Mouse (Mus musculus) v-Abl transformed pro-B cells (cell line): Measurements from ENCODE around the gene Cacna1i.

Experiments used
- in situ Hi-C, 2 experiments: fragments of 400-800 bp; cut with MboI; formaldehyde crosslinking; loops; one replicate each; pipeline ENCODE4 v1.15.1; 2025; ENCODE audit not compliant: unreplicated experiment in 2 of 2

Cacna1i gene

GRCm38 (mm10) chr15:80286851-80287415, at the start of gene Cacna1i:
Cacna1i (plus strand) TSS chr15:80287238.
- in situ Hi-C loops = no loop called here

GRCm38 (mm10) chr15:80248135-80248534, 38.9 kb upstream of the Cacna1i start:
- in situ Hi-C loops = no loop called here

DNA sequence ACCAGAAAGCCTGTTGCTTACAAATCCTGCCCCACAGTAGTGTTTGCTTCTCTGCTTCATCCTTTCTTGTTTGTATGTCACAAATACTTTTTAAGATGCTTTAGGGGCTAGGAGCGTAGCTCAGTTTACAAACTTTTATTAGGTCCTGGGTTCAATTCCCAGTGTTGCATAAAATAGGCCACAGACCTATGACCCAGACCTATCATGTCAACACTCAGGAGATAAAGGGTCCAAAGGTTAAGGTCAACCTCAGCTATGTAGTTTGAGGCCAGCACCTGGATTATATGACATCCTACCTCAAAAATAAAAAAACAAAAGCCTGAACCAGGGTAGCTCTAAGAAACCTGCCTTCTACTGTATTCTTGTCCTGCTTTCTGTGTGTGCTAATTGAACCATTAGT, 38.4 kb upstream of the Cacna1i start:
- in situ Hi-C loops = no loop called here

- in situ Hi-C loops = loop anchor here (25.0 kb wide), 2 partner anchors 688 to 1113 kb away; partner anchors contain the start of genes Adsl (in 1 of the 2) and Slc25a17 (in 1 of the 2)
Measured at GRCm38 (mm10) chr15:80249672-80250071, 37.4 kb upstream of the Cacna1i start.

DNA sequence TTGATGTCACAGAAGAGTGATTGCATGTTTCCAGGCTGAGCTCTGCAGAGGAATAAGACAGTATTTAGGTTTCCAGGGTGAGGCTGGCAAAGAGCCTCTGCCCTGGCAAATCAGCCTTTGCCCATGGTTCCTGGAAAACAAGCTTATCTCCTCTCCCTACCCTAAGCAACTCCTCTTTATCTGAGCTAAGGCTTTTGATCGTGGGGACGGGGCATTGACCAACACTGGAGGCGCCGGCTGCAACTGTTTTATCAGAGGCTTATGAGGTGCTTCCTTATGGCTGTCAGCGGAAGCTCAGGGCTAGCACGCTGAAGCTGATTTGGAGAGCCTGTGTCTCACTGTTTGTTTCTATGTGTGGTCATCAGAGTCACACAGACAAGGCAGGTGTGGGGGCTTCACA, 36.5 kb upstream of the Cacna1i start:
- in situ Hi-C loops = loop anchor here (25.0 kb wide), 2 partner anchors 687 to 1112 kb away; partner anchors contain the start of genes Adsl (in 1 of the 2) and Slc25a17 (in 1 of the 2)

- in situ Hi-C loops = loop anchor here (25.0 kb wide), 2 partner anchors 684 to 1109 kb away; partner anchors contain the start of genes Adsl (in 1 of the 2) and Slc25a17 (in 1 of the 2)
Measured at GRCm38 (mm10) chr15:80253530-80253929, 33.5 kb upstream of the Cacna1i start.

GRCm38 (mm10) chr15:80254207-80254606, 32.8 kb upstream of the Cacna1i start:
- in situ Hi-C loops = loop anchor here (25.0 kb wide), 2 partner anchors 683 to 1108 kb away; partner anchors contain the start of genes Adsl (in 1 of the 2) and Slc25a17 (in 1 of the 2)

DNA sequence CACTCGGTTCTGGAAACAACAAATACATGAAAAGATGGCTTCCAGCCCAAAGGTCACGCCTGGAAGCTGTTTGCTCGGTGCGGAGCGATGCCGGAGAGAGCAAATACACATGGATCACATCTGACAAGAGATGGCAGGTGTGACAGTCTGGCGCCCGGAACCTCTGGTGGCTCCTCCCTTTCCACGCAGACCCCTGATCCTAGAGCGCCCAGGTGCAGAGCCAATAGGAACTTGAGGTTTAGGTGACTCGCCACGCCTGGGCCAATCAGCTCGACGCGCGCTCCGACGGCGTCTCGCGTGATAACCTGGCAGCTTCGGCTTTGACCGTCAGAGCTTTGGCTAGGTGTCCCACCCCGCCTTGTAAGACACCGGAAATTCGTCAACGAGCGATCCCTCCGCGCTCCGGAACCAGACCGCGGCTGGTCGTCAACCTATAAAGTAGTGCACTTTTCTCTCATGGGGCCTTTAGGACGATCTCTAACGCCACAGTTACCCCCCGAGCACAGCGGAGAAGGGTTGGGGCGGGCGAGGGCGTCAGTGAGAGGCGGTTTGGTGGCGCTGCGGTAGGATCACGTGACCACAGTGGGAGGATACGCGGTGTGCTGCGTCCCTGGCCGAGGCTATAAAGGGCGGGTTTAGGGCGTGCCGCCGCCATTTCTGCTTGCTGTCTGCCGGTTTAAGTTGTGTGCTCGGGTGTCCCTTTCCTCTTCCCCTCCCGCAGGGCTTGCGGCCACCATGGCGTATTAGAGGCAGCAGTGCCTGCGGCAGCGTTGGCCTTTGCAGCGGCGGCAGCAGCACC, 32.0 kb upstream of the Cacna1i start, which contains the start of gene Atf4:
Atf4 (plus strand) TSS at position 338 of the 799 bp plus-strand sequence.
- in situ Hi-C loops = loop anchor here (25.0 kb wide), 2 partner anchors 682 to 1107 kb away; partner anchors contain the start of genes Adsl (in 1 of the 2) and Slc25a17 (in 1 of the 2)

DNA sequence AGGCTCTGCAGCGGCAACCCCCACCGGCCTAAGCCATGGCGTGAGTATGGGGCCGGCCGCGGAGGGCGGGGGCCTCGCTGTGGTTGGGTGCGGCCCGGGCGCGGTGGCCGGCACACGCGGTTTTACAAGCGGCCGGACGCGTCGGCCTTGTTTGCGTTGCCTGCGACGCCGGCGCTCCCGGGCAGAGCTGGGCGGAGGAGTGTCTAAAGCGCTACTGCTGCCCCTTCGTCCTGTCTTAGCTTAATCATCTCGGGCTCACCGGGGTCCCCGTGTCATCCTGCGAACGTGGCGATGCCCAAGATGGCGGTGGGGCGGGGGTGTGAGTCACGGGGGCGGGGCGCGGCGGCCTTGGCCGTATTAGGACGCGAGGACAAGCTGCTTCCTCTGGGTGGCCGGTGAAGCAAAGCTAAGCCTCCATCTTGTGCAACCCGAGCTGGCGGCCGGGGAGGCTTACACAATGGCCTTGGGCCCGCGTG, 31.4 kb upstream of the Cacna1i start:
- in situ Hi-C loops = loop anchor here (25.0 kb wide), 2 partner anchors 682 to 1107 kb away; partner anchors contain the start of genes Adsl (in 1 of the 2) and Slc25a17 (in 1 of the 2)

DNA sequence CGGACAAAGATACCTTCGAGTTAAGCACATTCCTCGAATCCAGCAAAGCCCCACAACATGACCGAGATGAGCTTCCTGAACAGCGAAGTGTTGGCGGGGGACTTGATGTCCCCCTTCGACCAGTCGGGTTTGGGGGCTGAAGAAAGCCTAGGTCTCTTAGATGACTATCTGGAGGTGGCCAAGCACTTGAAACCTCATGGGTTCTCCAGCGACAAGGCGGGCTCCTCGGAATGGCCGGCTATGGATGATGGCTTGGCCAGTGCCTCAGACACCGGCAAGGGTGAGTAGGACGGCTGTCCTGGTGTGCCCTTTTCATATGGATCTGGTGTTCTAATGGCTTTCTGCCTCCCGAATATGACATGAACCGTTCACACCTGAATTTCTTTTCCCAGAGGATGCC, 30.8 kb upstream of the Cacna1i start:
- in situ Hi-C loops = loop anchor here (25.0 kb wide), 2 partner anchors 681 to 1106 kb away; partner anchors contain the start of genes Adsl (in 1 of the 2) and Slc25a17 (in 1 of the 2)

DNA sequence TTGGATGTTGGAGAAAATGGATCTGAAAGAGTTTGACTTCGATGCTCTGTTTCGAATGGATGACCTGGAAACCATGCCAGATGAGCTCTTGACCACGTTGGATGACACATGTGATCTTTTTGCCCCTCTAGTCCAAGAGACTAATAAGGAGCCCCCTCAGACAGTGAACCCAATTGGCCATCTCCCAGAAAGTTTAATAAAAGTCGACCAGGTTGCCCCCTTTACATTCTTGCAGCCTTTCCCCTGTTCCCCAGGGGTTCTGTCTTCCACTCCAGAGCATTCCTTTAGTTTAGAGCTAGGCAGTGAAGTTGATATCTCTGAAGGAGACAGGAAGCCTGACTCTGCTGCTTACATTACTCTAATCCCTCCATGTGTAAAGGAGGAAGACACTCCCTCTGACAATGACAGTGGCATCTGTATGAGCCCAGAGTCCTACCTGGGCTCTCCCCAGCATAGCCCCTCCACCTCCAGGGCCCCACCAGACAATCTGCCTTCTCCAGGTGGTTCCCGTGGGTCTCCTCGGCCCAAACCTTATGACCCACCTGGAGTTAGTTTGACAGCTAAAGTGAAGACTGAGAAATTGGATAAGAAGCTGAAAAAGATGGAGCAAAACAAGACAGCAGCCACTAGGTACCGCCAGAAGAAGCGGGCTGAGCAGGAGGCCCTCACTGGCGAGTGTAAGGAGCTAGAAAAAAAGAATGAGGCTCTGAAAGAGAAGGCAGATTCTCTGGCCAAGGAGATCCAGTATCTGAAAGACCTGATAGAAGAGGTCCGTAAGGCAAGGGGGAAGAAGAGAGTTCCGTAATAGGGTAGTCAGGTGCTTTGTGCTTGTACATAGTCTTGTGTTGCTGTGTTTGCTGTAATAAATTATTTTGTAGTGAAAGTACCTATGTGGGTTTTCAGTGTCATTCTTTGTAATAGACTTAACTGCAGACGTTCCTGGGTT, 30.1 kb upstream of the Cacna1i start:
- in situ Hi-C loops = loop anchor here (25.0 kb wide), 2 partner anchors 680 to 1105 kb away; partner anchors contain the start of genes Adsl (in 1 of the 2) and Slc25a17 (in 1 of the 2)

- in situ Hi-C loops = loop anchor here (25.0 kb wide), 2 partner anchors 680 to 1105 kb away; partner anchors contain the start of genes Adsl (in 1 of the 2) and Slc25a17 (in 1 of the 2)
Measured at GRCm38 (mm10) chr15:80257602-80258239, 29.3 kb upstream of the Cacna1i start.

DNA sequence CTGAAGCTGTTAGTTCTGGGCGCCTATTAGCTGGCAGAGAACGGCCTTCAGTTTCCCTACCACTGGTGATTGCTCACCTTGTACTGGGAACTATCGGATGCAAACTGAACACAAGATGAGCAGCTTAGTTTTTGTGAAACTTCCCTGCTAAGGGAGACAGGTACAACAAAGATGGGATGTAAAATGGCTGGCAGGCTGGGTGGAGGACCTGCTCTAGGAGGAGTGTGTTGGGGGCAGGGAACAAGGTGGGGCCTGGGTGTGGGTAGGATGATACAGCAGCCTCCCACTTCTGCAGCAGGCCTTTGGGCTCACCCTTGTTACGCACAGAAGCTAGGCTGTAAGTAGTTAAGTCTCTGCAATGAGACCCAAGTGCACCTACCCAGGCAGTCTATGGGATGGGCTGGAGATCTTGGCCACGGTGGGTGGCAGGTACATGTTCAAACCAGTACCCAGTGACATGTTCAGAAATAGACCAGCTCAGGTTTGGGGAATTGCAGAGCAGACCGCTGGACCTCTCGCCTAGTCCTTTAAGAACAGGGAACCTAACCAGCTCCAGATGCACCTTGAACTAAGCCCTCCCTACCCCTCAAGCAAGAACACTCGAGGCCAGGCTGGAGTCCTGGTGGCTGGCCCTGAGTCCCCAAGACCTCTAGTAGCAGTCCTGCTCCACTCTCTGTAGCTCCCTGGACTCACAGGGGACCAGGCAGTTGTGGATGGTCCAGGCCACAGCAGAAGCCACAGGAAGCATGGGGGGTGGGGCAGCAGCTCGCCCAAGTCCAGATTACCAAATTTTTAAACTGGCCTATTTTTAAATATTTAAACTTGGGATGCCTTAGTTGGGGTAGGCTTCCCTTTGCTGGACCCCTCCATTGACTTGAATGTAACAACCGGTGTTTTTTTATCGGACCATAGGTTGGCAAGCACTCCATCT, 28.5 kb upstream of the Cacna1i start:
- in situ Hi-C loops = loop anchor here (25.0 kb wide), 2 partner anchors 679 to 1104 kb away; partner anchors contain the start of genes Adsl (in 1 of the 2) and Slc25a17 (in 1 of the 2)

DNA sequence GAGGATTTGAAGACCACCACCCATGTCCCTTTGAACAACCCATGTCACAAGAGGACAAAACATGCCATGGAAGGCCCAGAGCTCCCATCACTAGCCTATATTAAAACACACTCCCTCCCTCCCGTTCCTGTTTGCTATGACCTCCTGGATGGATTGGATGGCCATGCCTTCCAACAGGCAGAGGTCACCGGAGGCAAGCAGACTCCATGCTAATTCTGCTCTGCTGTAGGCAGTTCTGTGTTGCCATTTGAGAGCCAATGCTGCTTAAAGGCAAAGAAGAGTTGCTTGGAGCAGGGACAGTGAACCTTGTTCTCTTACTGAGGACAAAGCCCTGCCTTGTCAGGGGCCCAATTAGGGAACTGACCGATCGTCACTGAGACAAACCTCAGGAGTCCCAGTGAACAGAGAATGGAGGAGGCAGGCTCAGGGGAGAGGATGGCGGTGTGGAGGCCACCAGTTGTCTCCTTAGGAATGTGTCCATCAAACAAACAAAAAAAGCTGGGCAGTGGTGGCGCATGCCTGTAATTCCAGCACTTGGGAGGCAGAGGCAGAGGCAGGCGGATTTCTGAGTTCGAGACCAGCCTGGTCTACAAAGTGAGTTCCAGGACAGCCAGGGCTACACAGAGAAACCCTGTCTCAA, 27.5 kb upstream of the Cacna1i start:
- in situ Hi-C loops = loop anchor here (5.0 to 25.0 kb wide), 5 partner anchors 32 to 1103 kb away; partner anchors contain the start of genes Adsl (in 1 of the 2) and Slc25a17 (in 1 of the 2)

GRCm38 (mm10) chr15:80260677-80261076, 26.4 kb upstream of the Cacna1i start:
- in situ Hi-C loops = loop anchor here (5.0 to 25.0 kb wide), 5 partner anchors 33 to 1102 kb away; partner anchors contain the start of genes Adsl (in 1 of the 2) and Slc25a17 (in 1 of the 2)

DNA sequence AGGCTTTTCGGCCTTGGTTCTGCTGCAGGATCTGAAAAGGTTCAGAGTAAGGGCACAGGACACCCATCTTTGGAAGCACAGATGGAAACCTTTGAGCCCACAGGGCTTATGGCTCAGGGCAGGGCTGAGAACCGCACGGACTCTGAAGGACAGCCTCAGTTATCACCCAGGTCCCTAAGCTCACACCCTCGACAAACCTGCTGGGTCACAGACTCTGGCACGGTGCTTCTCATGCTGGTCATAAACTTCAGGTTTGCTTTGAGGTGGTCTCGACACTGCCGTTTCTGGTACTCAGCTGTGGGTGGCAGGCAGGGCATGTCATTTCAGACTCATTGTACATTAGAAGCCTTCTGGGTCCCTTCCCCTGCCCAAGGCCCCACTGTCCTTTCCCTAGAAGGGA, 25.9 kb upstream of the Cacna1i start:
- in situ Hi-C loops = loop anchor here (5.0 to 25.0 kb wide), 5 partner anchors 34 to 1101 kb away; partner anchors contain the start of genes Adsl (in 1 of the 2) and Slc25a17 (in 1 of the 2)
